Mouse (Mus musculus) embryonic facial prominence, embryonic 14.5 days (tissue): ENCODE data around the gene Mlc1. TPM values are rescaled to one million over a fixed set of nuclear protein-coding genes. Genes with fewer than 3 reads are reported as not detected.

ENCODE experiments used
- polyA plus RNA-seq: library from polyadenylated mRNA; unstranded; fragments of >200 nt; fragmentation: Nextera tagmentation; extraction: Ambion mirVana; gene quantifications from 2 replicates; pipeline ENCODE4 v1.2.1, GENCODE M21; 2014

Gene Mlc1
- polyA plus RNA-seq, 1 experiment from 2014 or later: 0.26 TPM

Other genes with a start within 250 kb of the Mlc1 start
- 22.2 and 23.0 TPM in 2 replicates for gene Brd1, start 244.8 kb downstream of the Mlc1 start, polyA plus RNA-seq
- gene Zbed4, start 227.3 kb downstream of the Mlc1 start, polyA plus RNA-seq: 14.9 and 16.5 TPM in 2 replicates
- gene Alg12, start 159.7 kb downstream of the Mlc1 start, polyA plus RNA-seq: 11.8 and 12.2 TPM in 2 replicates
- 76.1 and 84.5 TPM in 2 replicates for gene Creld2, start 159.4 kb downstream of the Mlc1 start, polyA plus RNA-seq
- gene Pim3, start 116.8 kb downstream of the Mlc1 start, polyA plus RNA-seq: 38.6 and 45.1 TPM in 2 replicates
- gene Ttll8, start 24.6 kb downstream of the Mlc1 start, polyA plus RNA-seq: 0.17 TPM in 1 of 2 replicates, not detected in the other
- 0.26 and 0.50 TPM in 2 replicates for gene Mov10l1, start 3.9 kb upstream of the Mlc1 start, polyA plus RNA-seq
- 0.42 and 0.50 TPM in 2 replicates for gene Panx2, start 80.7 kb upstream of the Mlc1 start, polyA plus RNA-seq
- gene Trabd, start 96.1 kb upstream of the Mlc1 start, polyA plus RNA-seq: 41.4 and 46.8 TPM in 2 replicates
- gene Selenoo, start 110.1 kb upstream of the Mlc1 start, polyA plus RNA-seq: 18.3 and 18.5 TPM in 2 replicates
- 13.9 and 16.9 TPM in 2 replicates for gene Tubgcp6, start 144.1 kb upstream of the Mlc1 start, polyA plus RNA-seq
- 15.5 and 17.8 TPM in 2 replicates for gene Hdac10, start 149.7 kb upstream of the Mlc1 start, polyA plus RNA-seq
- gene Mapk12, start 161.7 kb upstream of the Mlc1 start, polyA plus RNA-seq: 13.6 and 14.2 TPM in 2 replicates
- gene Mapk11, start 170.6 kb upstream of the Mlc1 start, polyA plus RNA-seq: 7.8 and 8.6 TPM in 2 replicates
- gene Plxnb2, start 201.8 kb upstream of the Mlc1 start, polyA plus RNA-seq: 158 and 169 TPM in 2 replicates
- 11.4 and 13.1 TPM in 2 replicates for gene Dennd6b, start 217.5 kb upstream of the Mlc1 start, polyA plus RNA-seq
- gene Ppp6r2, start 232.5 kb upstream of the Mlc1 start, polyA plus RNA-seq: 27.3 and 32.2 TPM in 2 replicates